Mouse (Mus musculus) embryonic facial prominence, embryonic 15.5 days (tissue): ENCODE measurements around the gene Aven. TPM values are rescaled to one million over a fixed set of nuclear protein-coding genes. Genes with fewer than 3 reads are reported as not detected.

Experiments
- ATAC-seq: fragments of 200-750 bp; cut with Nextera tagmentation; 2 replicates; pipeline ENCODE4 v1.8.0; 2017; ENCODE audit warnings: low read depth, moderate TSS enrichment; ENCODE audit not compliant: insufficient number of reproducible peaks, low FRiP score, low TSS enrichment
- H3K27ac ChIP-seq: fragments of 300-500 bp; sonication (generic); replicated peaks from 2 replicates; pipeline ENCODE4 v1.5.1; 2015; ENCODE audit warnings: mild to moderate bottlenecking, inconsistent platforms
- H3K27me3 ChIP-seq: fragments of 300-500 bp; sonication (generic); 2 replicates; pipeline ENCODE4 v1.6.1; 2015; ENCODE audit warnings: inconsistent platforms
- H3K36me3 ChIP-seq: fragments of 300-500 bp; sonication (generic); 2 replicates; pipeline ENCODE4 v1.6.1; 2015; ENCODE audit warnings: mild to moderate bottlenecking, inconsistent platforms
- H3K4me1 ChIP-seq: fragments of 300-500 bp; sonication (generic); 2 replicates; pipeline ENCODE4 v1.6.1; 2015; ENCODE audit warnings: inconsistent platforms
- H3K4me2 ChIP-seq: fragments of 300-500 bp; sonication (generic); replicated peaks from 2 replicates; pipeline ENCODE4 v1.6.1; 2015; ENCODE audit warnings: mild to moderate bottlenecking, inconsistent platforms
- H3K4me3 ChIP-seq: fragments of 300-500 bp; sonication (generic); replicated peaks from 2 replicates; pipeline ENCODE4 v1.5.1; 2015; ENCODE audit warnings: mild to moderate bottlenecking, inconsistent platforms
- H3K9ac ChIP-seq: fragments of 300-500 bp; sonication (generic); 2 replicates; pipeline ENCODE4 v1.6.1; 2015; ENCODE audit warnings: inconsistent platforms
- H3K9me3 ChIP-seq: fragments of 300-500 bp; sonication (generic); replicated peaks from 2 replicates; pipeline ENCODE4 v1.6.1; 2016; ENCODE audit warnings: inconsistent platforms
- WGBS: fragments of 180-500 bp; shearing (Covaris S2); methylation state at CpG from one replicate; pipeline ENCODE4 v1.1.7; 2015; 5-methylcytosine and 5-hydroxymethylcytosine counted together
- polyA plus RNA-seq: library from polyadenylated mRNA; unstranded; fragments of >200 nt; fragmentation: Nextera tagmentation; extraction: Ambion mirVana; gene quantifications from 2 replicates; pipeline ENCODE4 v1.2.1, GENCODE M21; 2015

Gene Aven
- polyA plus RNA-seq, 1 experiment from 2014 or later = 4.9 TPM

DNA sequence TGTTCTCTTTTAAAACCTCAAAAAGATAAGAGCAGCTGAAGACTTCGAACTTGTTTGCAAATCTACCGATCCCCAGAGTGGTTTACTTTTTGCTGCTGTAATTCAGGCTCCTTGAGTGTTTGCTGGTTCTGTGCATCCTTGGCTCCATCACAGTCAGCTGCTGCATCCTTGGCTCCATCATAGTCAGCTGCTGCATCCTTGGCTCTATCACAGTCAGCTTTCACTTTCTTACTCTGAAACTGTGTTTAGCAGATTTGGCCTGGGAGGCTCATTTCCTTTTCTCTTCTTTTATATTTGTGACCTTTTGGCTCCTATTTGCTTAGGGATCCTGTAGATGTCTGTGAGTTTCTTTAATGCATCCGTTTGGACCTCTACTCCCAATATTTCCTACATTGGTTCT is 24.5 kb downstream of the Aven start:
- WGBS = 80% methylated on average over 3 of the region's 3 CpGs
- Histone ChIP-seq H3K27me3 (no peaks in the 10 kb centered on the region), H3K4me2 (no peak overlapping the region), H3K27ac (no peak overlapping the region), H3K36me3 (no peaks in the 10 kb centered on the region), H3K9ac (no peak overlapping the region), H3K4me1 (no peaks in the 10 kb centered on the region), H3K9me3 (no peaks in the 10 kb centered on the region), H3K4me3 (no peak overlapping the region)
- ATAC-seq = no peak

DNA sequence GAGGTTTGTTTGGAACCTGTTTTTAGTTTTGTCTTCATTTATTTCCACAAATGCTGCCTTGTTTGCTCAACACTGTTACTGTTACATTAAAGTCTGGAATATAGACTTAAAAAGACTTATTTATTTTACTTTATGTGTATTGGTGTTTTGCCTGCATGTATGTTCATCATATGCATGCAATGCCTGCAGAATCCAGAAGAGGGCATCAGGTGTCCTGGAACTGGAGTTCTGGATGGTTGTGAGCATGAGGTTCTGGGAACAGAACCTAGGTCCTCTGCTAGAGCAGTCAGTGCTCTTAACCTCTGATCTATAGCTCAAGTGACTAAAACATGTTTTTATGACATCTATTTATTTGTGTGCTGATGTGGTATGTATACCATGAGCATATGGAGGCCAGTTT is 25.8 kb downstream of the Aven start:
- no peak overlapping the region for H3K4me3 ChIP-seq
- no peaks in the 10 kb centered on the region for H3K9me3 ChIP-seq
- H3K27me3 ChIP-seq = no peaks in the 10 kb centered on the region
- no peak overlapping the region for H3K27ac ChIP-seq
- H3K9ac ChIP-seq = no peak overlapping the region
- H3K4me2 ChIP-seq = no peak overlapping the region
- H3K4me1 ChIP-seq = no peaks in the 10 kb centered on the region
- no peaks in the 10 kb centered on the region for H3K36me3 ChIP-seq
- no peak for ATAC-seq

DNA sequence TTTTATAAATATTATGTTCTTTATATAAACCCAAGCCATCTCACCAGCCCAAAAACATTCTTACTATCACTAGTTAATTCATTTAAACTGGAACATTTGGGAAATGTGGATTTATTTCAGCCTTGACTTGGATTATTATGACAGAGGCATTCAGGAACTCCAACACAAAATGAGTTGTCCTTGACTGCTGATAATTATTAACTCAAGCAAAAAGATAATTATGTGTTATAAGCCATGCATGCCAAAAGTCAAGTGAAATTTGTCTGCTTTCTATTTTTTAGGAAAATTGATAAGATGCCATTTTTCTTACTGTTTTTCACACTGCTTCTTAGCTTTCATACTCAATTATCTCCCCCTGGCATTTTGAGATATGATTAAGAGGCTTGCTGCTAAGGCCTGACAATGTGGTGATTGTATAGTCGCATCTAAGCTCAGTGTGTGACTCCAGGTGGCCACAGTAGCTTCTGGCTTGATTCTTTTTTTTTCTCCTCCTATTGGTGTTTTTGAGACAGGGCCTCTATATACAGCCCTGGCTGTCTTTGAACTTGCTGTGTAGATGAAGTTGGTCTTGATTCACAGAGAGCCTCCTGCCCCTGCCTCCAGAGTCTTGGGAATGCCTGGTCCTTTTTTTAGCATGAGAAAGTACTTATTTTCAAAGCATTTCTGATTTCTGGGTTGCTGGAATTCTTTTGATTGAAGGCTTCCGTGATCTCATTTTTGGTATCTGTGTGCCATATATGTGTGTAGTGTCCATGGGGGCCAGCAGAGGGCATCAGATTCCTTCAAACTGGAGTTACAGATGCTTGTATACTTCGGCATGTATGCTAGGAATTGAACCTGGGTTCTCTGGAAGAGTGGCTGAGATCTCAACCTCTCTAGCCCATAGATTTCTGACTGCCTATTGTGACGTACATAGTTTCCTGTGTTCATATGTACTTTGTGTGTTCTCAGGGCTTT is 28.0 kb downstream of the Aven start:
- H3K36me3 ChIP-seq = no peaks in the 10 kb centered on the region
- no peak overlapping the region for H3K9ac ChIP-seq
- no peak overlapping the region for H3K4me2 ChIP-seq
- H3K27me3 ChIP-seq = no peaks in the 10 kb centered on the region
- H3K4me3 ChIP-seq = no peak overlapping the region
- no peaks in the 10 kb centered on the region for H3K4me1 ChIP-seq
- ATAC-seq = no peak
- H3K9me3 ChIP-seq = no peaks in the 10 kb centered on the region
- 87% methylated on average over 4 of the region's 4 CpGs for WGBS
- no peak overlapping the region for H3K27ac ChIP-seq

DNA sequence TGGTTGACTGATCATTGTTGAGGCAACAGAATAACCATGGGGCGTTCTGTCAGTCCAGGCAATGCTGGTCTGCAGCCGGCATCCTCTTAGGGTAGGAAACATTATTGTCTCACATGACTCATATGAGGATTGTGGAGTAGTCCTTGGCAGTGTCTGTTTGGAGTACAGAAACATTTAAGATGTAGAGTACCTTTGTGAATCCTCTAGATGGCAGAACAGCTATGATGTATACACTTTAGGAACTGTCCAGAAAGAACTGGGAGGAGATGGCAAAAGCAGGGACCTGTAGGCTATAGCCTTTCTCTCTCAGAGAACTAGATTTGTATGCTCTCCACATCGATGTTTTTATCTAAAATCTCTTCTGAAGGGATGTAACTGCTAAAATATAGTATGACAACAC is 34.2 kb downstream of the Aven start:
- Histone ChIP-seq H3K27me3 (no peaks in the 10 kb centered on the region), H3K4me1 (no peaks in the 10 kb centered on the region), H3K4me3 (no peak overlapping the region), H3K9ac (no peak overlapping the region), H3K36me3 (peaks cover 5% of the 10 kb centered on the region; the same call in 1 of the 2 replicates), H3K4me2 (no peak overlapping the region), H3K27ac (no peak overlapping the region), H3K9me3 (no peaks in the 10 kb centered on the region)
- WGBS = 85% methylated on average over 3 of the region's 3 CpGs
- ATAC-seq = no peak

DNA sequence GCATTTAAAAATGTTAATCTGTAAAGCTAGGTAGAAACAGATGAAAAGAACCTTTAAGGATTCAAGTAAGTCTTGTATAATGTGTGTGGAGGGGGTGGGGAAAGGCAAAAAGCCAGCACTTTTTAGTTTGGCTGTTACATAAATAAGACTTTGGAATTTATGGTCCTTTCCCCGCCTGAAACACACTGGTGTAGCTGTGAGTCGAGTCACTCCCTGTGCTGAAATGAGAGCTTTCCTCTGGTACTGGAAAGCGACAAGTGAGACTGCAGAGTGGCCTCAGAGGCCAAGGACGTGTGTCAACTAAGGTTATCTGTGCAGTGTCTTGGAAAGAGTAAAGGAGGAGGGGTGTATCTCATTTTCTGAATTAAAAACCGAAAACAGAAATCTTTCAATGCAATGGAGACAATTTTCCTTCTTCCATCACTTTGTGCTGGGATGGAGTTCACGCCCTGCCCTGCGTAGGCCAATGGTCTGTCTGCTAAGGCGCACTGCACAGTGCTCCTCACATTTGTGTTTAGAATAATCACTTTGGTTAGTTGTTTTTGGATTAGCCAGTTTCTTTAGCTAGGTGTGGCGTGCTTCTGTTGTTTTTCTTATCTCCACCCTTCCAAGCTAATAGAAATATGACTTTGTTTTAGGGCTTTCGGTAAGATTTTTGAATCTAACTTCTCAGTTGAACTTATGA is 40.2 kb downstream of the Aven start:
- Histone ChIP-seq H3K9ac (no peak overlapping the region), H3K4me3 (no peak overlapping the region), H3K4me2 (no peak overlapping the region), H3K4me1 (no peaks in the 10 kb centered on the region), H3K9me3 (no peaks in the 10 kb centered on the region), H3K27me3 (no peaks in the 10 kb centered on the region), H3K27ac (no peak overlapping the region), H3K36me3 (no peaks in the 10 kb centered on the region)
- WGBS = 76% methylated on average over 10 of the region's 10 CpGs
- ATAC-seq = no peak

DNA sequence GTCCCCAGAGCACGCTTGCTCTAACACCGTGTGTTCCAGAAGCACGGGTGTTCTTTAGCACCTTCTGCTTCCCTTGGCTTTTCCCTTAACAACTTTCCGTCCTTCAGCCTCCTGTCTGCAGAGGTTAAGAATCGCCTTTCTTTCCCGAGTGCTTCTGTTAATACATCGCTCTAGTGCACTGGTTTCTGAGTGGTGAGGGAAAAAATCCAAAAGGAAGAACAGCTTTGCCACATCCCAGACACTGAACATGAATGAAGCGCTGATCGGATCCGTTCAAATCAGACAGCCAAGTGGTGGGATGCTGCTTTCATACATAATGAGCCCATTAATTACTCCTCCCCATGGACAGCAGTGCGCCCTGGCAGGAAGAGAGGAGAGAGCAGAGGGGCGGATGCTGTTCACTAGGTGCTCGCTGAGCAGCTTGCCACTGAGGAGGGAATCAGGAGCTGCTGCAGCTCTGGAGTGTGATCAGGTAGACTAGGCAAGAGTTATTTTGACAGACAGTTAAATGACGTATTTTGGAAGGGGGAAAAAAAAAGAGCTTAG is 42.0 kb downstream of the Aven start:
- no peak for ATAC-seq
- Histone ChIP-seq H3K4me1 (no peaks in the 10 kb centered on the region), H3K9me3 (no peaks in the 10 kb centered on the region), H3K27me3 (no peaks in the 10 kb centered on the region), H3K27ac (no peak overlapping the region), H3K4me3 (no peak overlapping the region), H3K36me3 (no peaks in the 10 kb centered on the region), H3K4me2 (no peak overlapping the region), H3K9ac (no peak overlapping the region)
- WGBS = 60% methylated on average over 14 of the region's 14 CpGs

DNA sequence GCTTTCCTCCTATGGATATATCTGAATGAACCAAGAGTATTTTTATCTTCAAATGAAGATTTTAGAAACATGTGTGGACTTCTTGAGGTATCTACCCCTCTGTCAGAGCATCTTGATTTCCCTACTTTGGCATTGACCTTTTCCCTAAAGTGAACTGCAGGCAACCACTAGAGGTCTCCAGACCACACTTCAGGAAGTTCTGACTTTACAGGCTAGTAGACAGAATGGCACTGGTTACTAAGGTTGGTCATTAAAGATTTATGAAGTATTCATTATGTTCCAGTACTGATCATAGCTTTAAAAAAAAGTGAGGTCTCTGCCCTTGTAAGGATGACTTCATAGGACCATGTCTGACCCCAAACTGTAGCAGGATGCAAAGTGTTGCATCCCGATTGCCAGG is 46.0 kb downstream of the Aven start:
- H3K36me3 ChIP-seq = no peaks in the 10 kb centered on the region
- no peak for ATAC-seq
- no peak overlapping the region for H3K9ac ChIP-seq
- no peaks in the 10 kb centered on the region for H3K4me1 ChIP-seq
- H3K9me3 ChIP-seq = no peaks in the 10 kb centered on the region
- H3K4me2 ChIP-seq = no peak overlapping the region
- H3K27ac ChIP-seq = no peak overlapping the region
- H3K4me3 ChIP-seq = no peak overlapping the region
- H3K27me3 ChIP-seq = no peaks in the 10 kb centered on the region
- WGBS = 88% methylated on average over 1 of the region's 1 CpGs

DNA sequence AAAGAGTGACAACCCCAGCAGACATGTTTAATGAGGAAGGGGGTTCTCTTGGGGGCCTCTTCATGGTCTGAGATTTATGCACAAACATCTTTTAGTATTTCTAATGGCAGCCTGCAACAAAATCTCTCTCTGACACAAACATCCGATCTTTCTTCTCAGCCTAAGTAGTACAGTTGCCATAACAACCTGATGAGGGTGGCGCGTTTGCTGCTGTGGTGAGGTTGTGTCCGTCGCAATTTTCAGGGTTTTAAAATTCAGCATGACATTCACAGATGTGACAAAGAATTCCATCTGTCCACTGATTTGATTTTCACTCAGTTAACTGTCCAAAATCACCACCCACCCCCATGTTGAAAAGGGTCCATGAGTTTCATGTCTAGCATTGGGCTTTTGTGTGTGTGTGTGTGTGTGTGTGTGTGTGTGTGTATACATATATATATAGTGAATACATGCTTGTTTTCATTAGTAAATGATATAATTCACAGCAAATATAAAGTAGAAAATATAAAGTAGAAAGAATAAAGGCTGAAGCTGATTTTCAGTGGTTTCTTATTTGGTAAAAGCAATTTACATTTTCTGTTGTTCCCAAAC is 49.0 kb downstream of the Aven start:
- no peaks in the 10 kb centered on the region for H3K27me3 ChIP-seq
- no peak for ATAC-seq
- H3K9me3 ChIP-seq = no peaks in the 10 kb centered on the region
- no peak overlapping the region for H3K4me3 ChIP-seq
- no peak overlapping the region for H3K27ac ChIP-seq
- no peaks in the 10 kb centered on the region for H3K36me3 ChIP-seq
- no peak overlapping the region for H3K9ac ChIP-seq
- H3K4me1 ChIP-seq = no peaks in the 10 kb centered on the region
- WGBS = 62% methylated on average over 5 of the region's 5 CpGs
- no peak overlapping the region for H3K4me2 ChIP-seq

DNA sequence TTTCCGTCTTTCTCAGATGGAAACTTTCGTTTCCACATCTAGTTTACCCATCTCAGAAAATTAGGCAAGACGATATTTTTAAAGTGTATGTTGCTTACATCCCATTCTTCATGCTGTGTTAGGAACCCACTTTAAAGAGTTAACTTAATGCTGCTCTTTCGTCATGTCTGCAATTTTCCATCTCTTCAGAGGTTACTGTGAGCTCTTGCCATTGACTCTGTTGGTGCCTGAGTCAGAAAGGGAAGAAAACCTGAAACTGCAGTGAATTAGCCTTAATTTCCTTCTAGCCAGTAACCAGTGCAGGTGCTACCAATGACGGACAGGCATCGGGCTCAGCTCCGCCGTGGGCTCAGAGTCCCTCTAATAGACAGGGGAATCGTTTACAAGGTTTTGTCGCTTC is 63.8 kb downstream of the Aven start:
- no peak overlapping the region for H3K4me3 ChIP-seq
- no peak for ATAC-seq
- H3K27me3 ChIP-seq = no peaks in the 10 kb centered on the region
- H3K27ac ChIP-seq = no peak overlapping the region
- no peaks in the 10 kb centered on the region for H3K4me1 ChIP-seq
- no peak overlapping the region for H3K4me2 ChIP-seq
- no peaks in the 10 kb centered on the region for H3K36me3 ChIP-seq
- H3K9me3 ChIP-seq = no peaks in the 10 kb centered on the region
- H3K9ac ChIP-seq = no peak overlapping the region
- WGBS = 74% methylated on average over 10 of the region's 10 CpGs

DNA sequence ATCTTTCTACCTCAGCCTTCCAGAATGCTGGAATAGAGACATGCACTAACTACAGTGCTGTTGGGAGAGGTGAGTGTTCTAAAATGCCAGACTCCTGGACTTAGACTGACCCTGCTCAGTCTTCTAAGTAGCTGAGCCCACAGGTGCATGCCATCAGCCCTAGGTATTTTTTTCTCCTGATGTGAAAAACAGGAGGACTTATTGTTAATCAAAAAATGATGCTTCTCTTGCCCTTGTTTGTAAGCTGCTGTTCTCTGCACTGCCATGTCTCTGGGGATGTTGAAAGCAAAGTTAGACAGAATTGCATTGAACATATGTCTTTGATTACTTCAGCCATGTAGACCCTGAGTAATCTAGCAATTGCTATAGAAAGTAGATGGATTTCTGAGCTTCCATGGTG is 64.7 kb downstream of the Aven start:
- Histone ChIP-seq H3K9me3 (no peaks in the 10 kb centered on the region), H3K36me3 (no peaks in the 10 kb centered on the region), H3K4me2 (no peak overlapping the region), H3K4me3 (no peak overlapping the region), H3K4me1 (no peaks in the 10 kb centered on the region), H3K9ac (no peak overlapping the region), H3K27ac (no peak overlapping the region), H3K27me3 (no peaks in the 10 kb centered on the region)
- no peak for ATAC-seq

DNA sequence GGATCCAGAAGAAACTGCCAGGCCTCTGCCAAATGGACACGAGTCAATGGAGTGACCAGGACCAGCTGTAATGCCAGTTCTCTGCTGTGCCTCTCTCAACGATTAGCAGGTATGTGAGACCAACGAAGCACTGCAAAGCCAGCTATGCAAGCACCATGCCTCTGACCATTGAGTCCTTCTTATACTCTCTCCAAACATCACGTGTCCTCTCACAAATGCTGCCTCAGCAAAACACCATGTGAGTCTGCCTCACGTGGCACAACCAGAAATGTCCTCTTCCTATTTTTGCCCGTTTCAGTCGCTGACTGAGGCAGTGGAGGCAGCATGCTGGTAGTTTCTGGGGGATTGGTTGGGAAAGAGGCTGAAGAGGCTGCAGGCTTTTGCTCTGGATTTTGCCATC is 68.8 kb downstream of the Aven start:
- no peak overlapping the region for H3K4me3 ChIP-seq
- 88% methylated on average over 7 of the region's 7 CpGs for WGBS
- no peak overlapping the region for H3K27ac ChIP-seq
- H3K9me3 ChIP-seq = no peaks in the 10 kb centered on the region
- ATAC-seq = no peak
- H3K9ac ChIP-seq = no peak overlapping the region
- H3K36me3 ChIP-seq = no peaks in the 10 kb centered on the region
- H3K27me3 ChIP-seq = no peaks in the 10 kb centered on the region
- H3K4me1 ChIP-seq = no peaks in the 10 kb centered on the region
- H3K4me2 ChIP-seq = no peak overlapping the region
